Mouse (Mus musculus): ENCODE results near the gene Rps12. TPM values are rescaled to one million over a fixed set of nuclear protein-coding genes. Genes with fewer than 3 reads are reported as not detected.

Gene Rps12
- polyA plus RNA-seq (2016; fragmentation: Nextera tagmentation; extraction: Ambion mirVana) = 152 and 159 TPM in 2 replicates

DNA sequence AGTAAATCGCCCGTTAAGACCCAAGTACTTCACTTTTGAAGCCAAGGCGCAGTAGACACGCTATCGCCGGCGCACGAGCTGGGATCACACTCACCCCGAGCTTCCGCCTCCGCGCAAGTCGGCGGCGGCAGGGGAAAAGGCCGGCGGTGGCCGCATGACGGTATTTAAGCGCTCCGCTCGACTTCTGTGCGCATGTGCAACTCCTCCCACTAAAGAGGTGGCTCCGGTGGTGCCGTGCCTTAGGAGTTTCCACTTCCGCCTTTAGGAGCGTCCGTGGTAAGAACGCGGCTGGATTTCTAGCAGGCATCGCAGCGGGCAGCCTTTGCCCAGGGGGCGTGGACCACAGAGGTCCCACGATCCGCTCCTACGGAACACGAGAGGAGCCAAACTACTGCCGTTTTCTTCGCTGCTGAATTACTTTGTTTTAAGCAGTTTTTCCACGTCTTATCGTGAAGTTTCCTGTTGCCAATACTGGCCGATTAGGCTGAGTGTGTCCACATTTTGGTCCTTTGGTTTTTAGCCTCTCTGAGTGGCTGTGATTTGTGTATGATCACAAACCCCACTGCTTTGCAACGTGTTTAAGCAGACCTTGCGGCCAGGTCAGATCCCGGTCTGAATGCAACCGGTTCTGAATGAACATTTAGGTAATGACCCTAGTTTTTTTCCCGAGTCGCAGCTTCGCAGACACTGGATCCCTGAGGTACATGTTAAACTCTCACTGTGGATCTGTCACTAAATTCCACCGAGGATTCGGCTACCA lies at the start of gene Rps12:
Gene Rps12 (minus strand): TSS at position 214 of the 760 bp plus-strand sequence.
- Histone ChIP-seq H3K36me3 (peaks cover 33% of the 10 kb centered on the region), H3K27me3 (no peaks in the 10 kb centered on the region), H3K4me1 (replicated peaks) (peaks cover 26% of the 10 kb centered on the region), H3K9me3 (no peaks in the 10 kb centered on the region), H3K4me3 (replicated peaks) (peak within 1 kb of the TSS; percentile 76), H3K9ac (replicated peaks) (peak within 1 kb of the TSS; percentile 89), H3K4me2 (peak within 1 kb of the TSS; percentile 96), H3K27ac (peak within 1 kb of the TSS; percentile 92)
- WGBS = under 1% methylated on average over 51 of the region's 51 CpGs
- ATAC-seq (ENCODE audit: insufficient number of reproducible peaks, insufficient read depth, low FRiP score, low TSS enrichment, low read depth) = peak; percentile 94

DNA sequence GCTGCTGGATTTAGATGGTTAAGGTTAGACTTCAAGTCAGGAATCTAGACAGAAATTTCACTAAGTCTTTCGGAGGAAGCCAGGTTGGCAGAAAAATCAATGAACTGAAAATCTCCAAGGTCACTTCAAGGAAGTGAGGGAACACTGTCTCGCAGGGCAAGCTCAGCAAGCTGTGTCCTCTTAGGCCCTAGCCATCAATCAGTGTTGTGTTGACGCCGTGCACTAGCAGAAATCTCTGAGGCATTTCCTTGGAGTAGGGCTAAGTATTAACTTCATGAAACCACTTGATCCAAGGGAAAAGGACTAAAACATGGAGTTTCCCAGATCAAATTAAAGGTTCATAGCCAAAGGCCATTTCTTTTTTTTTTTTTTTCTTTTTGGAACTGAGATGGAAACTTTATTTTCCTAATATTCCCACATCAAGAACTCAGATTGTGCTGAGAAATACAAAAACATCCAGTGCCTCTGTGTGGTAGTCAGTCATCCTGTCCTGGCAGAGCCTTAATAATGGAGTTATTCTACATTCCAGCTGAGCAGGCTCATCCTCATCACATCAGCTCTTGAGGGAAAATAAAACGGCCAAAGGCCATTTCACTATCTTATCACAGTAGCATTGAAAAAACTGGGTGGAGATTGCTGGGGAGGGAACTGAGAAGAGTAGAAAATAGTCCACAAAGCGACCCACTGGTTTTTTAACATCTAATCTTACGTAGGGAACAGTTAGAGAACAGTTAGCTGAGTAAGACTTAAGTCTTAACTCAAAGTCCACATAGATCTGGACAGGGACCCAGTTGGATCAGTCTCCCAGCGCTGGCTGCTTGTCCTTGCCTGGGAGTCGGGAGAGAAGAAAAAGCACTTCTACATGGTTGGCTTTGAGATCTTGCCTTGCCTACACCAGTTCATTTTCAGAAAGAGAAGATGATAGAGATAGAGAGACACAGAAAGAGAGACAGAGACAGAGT lies 49.2 kb upstream of the Rps12 start:
- Histone ChIP-seq H3K4me1 (replicated peaks) (no peaks in the 10 kb centered on the region; the same call in 1 of the 2 replicates), H3K36me3 (no peaks in the 10 kb centered on the region), H3K4me2 (no peak overlapping the region), H3K4me3 (replicated peaks) (no peak overlapping the region), H3K27me3 (no peaks in the 10 kb centered on the region), H3K27ac (no peak overlapping the region), H3K9me3 (no peaks in the 10 kb centered on the region), H3K9ac (replicated peaks) (no peak overlapping the region)
- 75% methylated on average over 9 of the region's 9 CpGs for WGBS
- ATAC-seq (ENCODE audit: insufficient number of reproducible peaks, insufficient read depth, low FRiP score, low TSS enrichment, low read depth) = no peak

DNA sequence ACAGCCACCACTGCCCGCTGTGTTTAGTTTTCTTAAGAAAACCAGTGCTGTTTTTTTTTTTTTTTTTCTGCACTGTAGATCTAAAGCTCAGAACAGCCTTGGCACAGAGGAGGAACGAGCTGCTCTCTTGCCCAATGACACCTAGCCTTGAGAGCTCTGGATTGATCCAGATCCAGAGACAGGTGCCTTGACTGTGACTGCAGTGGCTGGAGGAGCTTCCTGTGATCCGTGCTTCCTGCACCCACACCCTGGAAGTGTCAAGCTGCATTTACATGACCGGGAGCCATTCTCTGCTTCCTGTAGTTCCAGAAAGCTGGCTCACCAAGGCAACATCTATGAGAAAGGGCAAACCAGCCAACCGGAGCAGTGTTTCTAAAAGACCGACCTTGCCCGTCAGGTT lies 39.4 kb upstream of the Rps12 start:
- Histone ChIP-seq H3K4me1 (replicated peaks) (no peaks in the 10 kb centered on the region), H3K27ac (no peak overlapping the region), H3K4me2 (no peak overlapping the region), H3K27me3 (no peaks in the 10 kb centered on the region), H3K36me3 (peaks cover 70% of the 10 kb centered on the region), H3K9ac (replicated peaks) (no peak overlapping the region), H3K9me3 (no peaks in the 10 kb centered on the region), H3K4me3 (replicated peaks) (no peak overlapping the region)
- 87% methylated on average over 7 of the region's 7 CpGs for WGBS
- ATAC-seq (ENCODE audit: insufficient number of reproducible peaks, insufficient read depth, low FRiP score, low TSS enrichment, low read depth) = no peak

GRCm38 (mm10) chr10:23816241-23816640 lies 29.2 kb upstream of the Rps12 start:
- no peaks in the 10 kb centered on the region for H3K9me3 ChIP-seq
- ATAC-seq (ENCODE audit: insufficient number of reproducible peaks, insufficient read depth, low FRiP score, low TSS enrichment, low read depth) = no peak
- no peaks in the 10 kb centered on the region for H3K27me3 ChIP-seq
- no peaks in the 10 kb centered on the region for H3K4me1 ChIP-seq (replicated peaks)
- H3K27ac ChIP-seq = no peak overlapping the region
- no peak overlapping the region for H3K4me2 ChIP-seq
- no peak overlapping the region for H3K9ac ChIP-seq (replicated peaks)
- whole genome bisulfite sequencing = 89% methylated on average over 7 of the region's 7 CpGs
- H3K36me3 ChIP-seq = peaks cover 49% of the 10 kb centered on the region
- no peak overlapping the region for H3K4me3 ChIP-seq (replicated peaks)

DNA sequence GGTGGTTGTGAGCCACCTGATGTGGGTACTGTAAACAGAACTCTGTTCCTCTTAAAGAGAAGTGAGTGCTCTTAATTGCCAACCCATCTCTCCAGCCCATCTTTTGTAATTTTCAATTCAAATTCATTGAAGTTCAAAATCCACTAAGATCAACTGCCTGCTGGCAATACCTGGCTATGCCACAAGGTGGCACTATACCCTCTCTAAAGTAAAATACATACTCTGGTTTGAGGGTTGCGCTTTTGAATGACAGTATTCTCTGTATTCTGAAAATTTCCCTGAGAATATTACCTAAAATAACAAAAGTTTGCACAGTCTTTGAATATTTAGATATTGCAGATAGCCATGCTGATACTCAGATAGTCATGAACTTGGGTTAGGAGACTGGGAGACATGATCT lies 28.1 kb upstream of the Rps12 start:
- Histone ChIP-seq H3K9ac (replicated peaks) (no peak overlapping the region), H3K4me3 (replicated peaks) (no peak overlapping the region), H3K27me3 (no peaks in the 10 kb centered on the region), H3K27ac (no peak overlapping the region), H3K4me2 (no peak overlapping the region), H3K36me3 (peaks cover 41% of the 10 kb centered on the region), H3K4me1 (replicated peaks) (no peaks in the 10 kb centered on the region), H3K9me3 (no peaks in the 10 kb centered on the region)
- ATAC-seq (ENCODE audit: insufficient number of reproducible peaks, insufficient read depth, low FRiP score, low TSS enrichment, low read depth) = no peak
- WGBS = 55% methylated on average over 1 of the region's 1 CpGs

DNA sequence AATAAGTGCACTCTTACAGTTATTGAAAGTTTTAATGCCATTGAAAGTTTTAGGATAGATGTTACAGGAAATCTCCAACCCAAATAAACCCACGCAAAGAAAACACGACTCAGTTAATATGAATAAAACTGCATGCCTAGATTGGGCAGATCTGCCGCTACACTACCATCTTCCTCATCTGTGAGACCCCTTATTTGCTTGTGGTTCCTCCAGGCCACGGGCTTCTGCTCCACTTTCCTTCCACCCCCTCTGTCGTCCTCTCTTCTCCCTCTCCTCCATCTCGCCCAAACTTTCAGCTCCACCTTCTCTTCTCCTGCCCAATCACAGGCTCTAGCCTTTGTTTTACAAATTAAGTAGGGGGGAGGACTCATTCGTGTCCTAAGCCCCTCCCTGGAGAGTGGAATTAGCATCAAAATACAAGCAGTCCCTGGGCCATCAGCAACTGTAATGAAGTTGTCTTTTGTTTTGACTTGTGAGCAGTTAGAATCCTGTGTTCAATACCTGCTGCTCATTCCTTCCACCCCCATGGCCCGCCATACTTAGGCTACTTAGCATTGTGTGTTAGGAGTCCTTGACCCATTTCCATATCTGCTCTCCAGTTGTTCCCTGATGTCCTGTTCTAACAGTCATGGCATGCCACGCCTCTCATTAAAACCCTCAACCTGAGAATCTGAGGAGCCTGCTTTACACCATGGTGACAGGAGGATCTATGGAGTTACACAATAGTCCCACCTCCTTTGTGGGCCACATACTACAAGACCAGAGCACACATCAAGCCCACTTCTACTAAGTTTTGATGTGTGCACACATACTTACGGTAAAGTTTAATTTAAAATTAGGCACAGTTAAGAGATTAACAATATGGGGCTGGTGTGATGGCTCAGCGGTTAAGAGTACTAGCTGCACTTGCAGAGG lies 26.0 kb upstream of the Rps12 start:
- Histone ChIP-seq H3K27ac (no peak overlapping the region), H3K4me3 (replicated peaks) (no peak overlapping the region), H3K9me3 (no peaks in the 10 kb centered on the region), H3K27me3 (no peaks in the 10 kb centered on the region), H3K4me2 (no peak overlapping the region), H3K36me3 (peaks cover 33% of the 10 kb centered on the region), H3K9ac (replicated peaks) (no peak overlapping the region), H3K4me1 (replicated peaks) (no peaks in the 10 kb centered on the region)
- WGBS = 64% methylated on average over 11 of the region's 11 CpGs
- no peak for ATAC-seq (ENCODE audit: insufficient number of reproducible peaks, insufficient read depth, low FRiP score, low TSS enrichment, low read depth)

DNA sequence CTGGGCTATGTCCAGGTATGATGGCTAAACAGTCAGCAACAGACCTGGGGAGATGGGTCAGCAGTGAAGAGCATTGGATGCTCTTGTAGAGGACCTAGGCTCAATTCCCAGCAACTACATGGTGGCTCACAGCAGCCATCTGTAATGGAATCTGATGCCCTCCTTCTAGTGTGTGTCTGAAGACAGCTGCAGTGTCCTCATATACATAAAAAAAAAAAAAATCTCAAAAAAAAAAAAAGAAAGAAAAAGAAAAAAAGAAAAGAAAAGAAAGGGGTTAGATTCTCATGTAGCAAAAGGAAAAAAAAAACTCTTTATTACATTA lies 25.3 kb upstream of the Rps12 start:
- Histone ChIP-seq H3K4me2 (no peak overlapping the region), H3K36me3 (peaks cover 34% of the 10 kb centered on the region), H3K4me1 (replicated peaks) (no peaks in the 10 kb centered on the region), H3K9ac (replicated peaks) (no peak overlapping the region), H3K4me3 (replicated peaks) (no peak overlapping the region), H3K27me3 (no peaks in the 10 kb centered on the region), H3K9me3 (no peaks in the 10 kb centered on the region), H3K27ac (no peak overlapping the region)
- ATAC-seq (ENCODE audit: insufficient number of reproducible peaks, insufficient read depth, low FRiP score, low TSS enrichment, low read depth) = no peak

DNA sequence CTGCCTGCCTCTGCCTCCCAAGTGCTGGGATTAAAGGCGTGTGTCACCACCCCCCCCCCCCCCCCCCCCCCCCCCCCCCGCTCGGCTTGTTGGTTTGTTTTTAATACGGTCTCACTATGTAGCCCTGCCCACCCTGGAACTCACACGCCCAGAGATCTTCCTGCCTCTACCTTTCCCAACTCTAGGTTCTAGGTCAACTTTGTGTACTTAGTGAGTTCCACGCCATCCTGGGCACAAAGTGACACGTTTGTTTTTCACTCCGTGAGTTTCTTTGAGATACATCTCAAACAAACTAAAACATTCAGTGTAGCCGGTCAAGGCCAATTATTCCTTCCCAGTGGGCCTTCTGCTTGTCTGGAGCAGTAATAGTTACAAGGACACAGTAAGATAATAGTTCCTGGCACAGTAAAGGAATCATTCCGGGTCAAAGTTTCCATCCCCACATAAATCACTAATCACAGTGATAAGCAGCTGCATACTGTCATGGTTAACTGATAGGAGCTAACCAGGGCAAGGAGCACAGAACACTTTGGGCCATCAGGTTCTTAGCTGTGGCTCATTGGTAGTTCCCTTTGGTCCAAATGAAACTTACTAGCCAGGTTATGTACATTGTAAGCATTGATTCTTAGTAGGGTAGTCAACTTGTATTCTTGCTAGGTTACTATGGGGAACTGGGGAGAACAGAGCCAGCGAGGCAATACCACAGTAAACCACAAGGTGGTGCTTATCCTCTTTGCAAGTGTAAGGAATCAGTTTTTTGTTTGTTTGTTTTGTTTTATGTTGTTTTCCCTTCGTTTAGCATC lies 24.8 kb upstream of the Rps12 start:
- Histone ChIP-seq H3K27me3 (no peaks in the 10 kb centered on the region), H3K27ac (no peak overlapping the region), H3K4me3 (replicated peaks) (no peak overlapping the region), H3K9ac (replicated peaks) (no peak overlapping the region), H3K4me2 (no peak overlapping the region), H3K9me3 (no peaks in the 10 kb centered on the region), H3K4me1 (replicated peaks) (no peaks in the 10 kb centered on the region), H3K36me3 (peaks cover 38% of the 10 kb centered on the region)
- WGBS = 70% methylated on average over 9 of the region's 12 CpGs
- no peak for ATAC-seq (ENCODE audit: insufficient number of reproducible peaks, insufficient read depth, low FRiP score, low TSS enrichment, low read depth)

- Histone ChIP-seq H3K27me3 (no peaks in the 10 kb centered on the region), H3K4me3 (replicated peaks) (no peak overlapping the region), H3K36me3 (peaks cover 67% of the 10 kb centered on the region), H3K4me2 (no peak overlapping the region), H3K9me3 (no peaks in the 10 kb centered on the region), H3K4me1 (replicated peaks) (no peaks in the 10 kb centered on the region), H3K27ac (no peak overlapping the region), H3K9ac (replicated peaks) (no peak overlapping the region)
- no peak for ATAC-seq (ENCODE audit: insufficient number of reproducible peaks, insufficient read depth, low FRiP score, low TSS enrichment, low read depth)
- 22% methylated on average over 4 of the region's 4 CpGs for WGBS
Measured at GRCm38 (mm10) chr10:23806201-23806600, 19.1 kb upstream of the Rps12 start.

- no peak overlapping the region for H3K4me3 ChIP-seq (replicated peaks)
- WGBS = 80% methylated on average over 3 of the region's 3 CpGs
- ATAC-seq (ENCODE audit: insufficient number of reproducible peaks, insufficient read depth, low FRiP score, low TSS enrichment, low read depth) = no peak
- no peaks in the 10 kb centered on the region for H3K27me3 ChIP-seq
- no peaks in the 10 kb centered on the region for H3K9me3 ChIP-seq
- H3K4me2 ChIP-seq = no peak overlapping the region
- peaks cover 77% of the 10 kb centered on the region for H3K36me3 ChIP-seq
- no peak overlapping the region for H3K9ac ChIP-seq (replicated peaks)
- no peaks in the 10 kb centered on the region for H3K4me1 ChIP-seq (replicated peaks)
- no peak overlapping the region for H3K27ac ChIP-seq
Measured at GRCm38 (mm10) chr10:23804665-23805064, 17.6 kb upstream of the Rps12 start.
